Mouse (Mus musculus) embryo, embryonic 10 days (tissue): ENCODE measurements at regions not wholly inside any gene's neighbourhood (a gene's known extent, or its start where the extent isn't known, plus 50 kb on each side); places are given as distances from the start of the nearest gene placed in this dataset.
"Not testable (repeated sequence)": the region's sequence is repeated elsewhere in the genome, so short reads cannot be mapped to it uniquely, and the experiment has no call there.

Source experiments
- DNase-seq: peaks from one replicate; pipeline ENCODE4 v3.0.0-alpha.2; 2015; ENCODE audit warnings: low spot score

GRCm38 (mm10) chr13:11030874-11031273 lies 670.2 kb upstream of the Chrm3 start:
- not testable (repeated sequence) for DNase-seq

GRCm38 (mm10) chr13:11030381-11030780 lies 669.7 kb upstream of the Chrm3 start:
- no peak for DNase-seq

GRCm38 (mm10) chr13:11025918-11026317 lies 665.3 kb upstream of the Chrm3 start:
- no peak for DNase-seq

GRCm38 (mm10) chr13:11024441-11024840 lies 663.8 kb upstream of the Chrm3 start:
- no peak for DNase-seq

GRCm38 (mm10) chr13:11017584-11017983 lies 656.9 kb upstream of the Chrm3 start:
- DNase-seq: no peak

GRCm38 (mm10) chr13:11005374-11005773 lies 644.7 kb upstream of the Chrm3 start:
- DNase-seq: no peak

- DNase-seq: no peak
Observed at GRCm38 (mm10) chr13:10991151-10991550, 630.5 kb upstream of the Chrm3 start.

- DNase-seq: no peak
Observed at GRCm38 (mm10) chr13:10990503-10991025, 629.9 kb upstream of the Chrm3 start.

GRCm38 (mm10) chr13:10989095-10989814 lies 628.6 kb upstream of the Chrm3 start:
- DNase-seq: no peak

- DNase-seq: no peak
Observed at GRCm38 (mm10) chr13:10983736-10984135, 623.1 kb upstream of the Chrm3 start.

- no peak for DNase-seq
Observed at GRCm38 (mm10) chr13:10982543-10982942, 621.9 kb upstream of the Chrm3 start.

- no peak for DNase-seq
Observed at GRCm38 (mm10) chr13:10971932-10972331, 611.3 kb upstream of the Chrm3 start.

- DNase-seq: no peak
Observed at GRCm38 (mm10) chr13:10970721-10971120, 610.1 kb upstream of the Chrm3 start.

- no peak for DNase-seq
Observed at GRCm38 (mm10) chr13:10952923-10953322, 592.3 kb upstream of the Chrm3 start.

GRCm38 (mm10) chr13:10950658-10951057 lies 590.0 kb upstream of the Chrm3 start:
- DNase-seq: not testable (repeated sequence)

GRCm38 (mm10) chr13:10947398-10947797 lies 586.8 kb upstream of the Chrm3 start:
- DNase-seq: no peak

- no peak for DNase-seq
Observed at GRCm38 (mm10) chr13:10943877-10944276, 583.2 kb upstream of the Chrm3 start.

- peak; percentile 41 for DNase-seq
Observed at GRCm38 (mm10) chr13:10942031-10942655, 581.5 kb upstream of the Chrm3 start.

GRCm38 (mm10) chr13:10938233-10938632 lies 577.6 kb upstream of the Chrm3 start:
- DNase-seq: no peak

- DNase-seq: no peak
Observed at GRCm38 (mm10) chr13:10930741-10931140, 570.1 kb upstream of the Chrm3 start.

- DNase-seq: no peak
Observed at GRCm38 (mm10) chr13:10914377-10914776, 553.7 kb upstream of the Chrm3 start.

GRCm38 (mm10) chr13:10909122-10909751 lies 548.6 kb upstream of the Chrm3 start:
- no peak for DNase-seq

- no peak for DNase-seq
Observed at GRCm38 (mm10) chr13:10867864-10868263, 507.2 kb upstream of the Chrm3 start.
